Mouse (Mus musculus) layer of hippocampus, adult 11-12 months (tissue): Measurements from ENCODE around the gene Bmp7.

Experiments used
- DNase-seq: peaks from one replicate; pipeline ENCODE4 v3.0.0; 2022; ENCODE audit warnings: low spot score

Bmp7 gene

DNA sequence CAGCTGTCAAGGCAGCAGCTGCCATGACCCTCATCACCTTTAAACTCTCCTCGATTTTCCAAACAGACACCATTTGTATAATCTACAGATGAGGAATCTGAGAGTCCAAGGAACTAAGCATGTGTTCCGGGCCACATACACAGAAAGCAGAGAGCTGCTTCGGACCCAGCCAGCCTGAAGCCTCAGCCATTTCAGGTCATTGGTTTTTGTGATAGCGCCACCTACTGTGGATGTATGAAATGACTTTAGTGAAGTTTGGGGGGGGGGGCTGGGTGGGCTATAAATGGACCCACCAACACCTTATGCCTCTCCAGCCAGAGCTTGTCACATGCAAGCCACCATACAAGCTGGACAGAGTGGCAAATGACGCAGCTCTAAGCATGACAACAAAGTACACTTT, 8.9 kb upstream of the Bmp7 start:
- no peak for DNase-seq

- no peak for DNase-seq
These were observed 660 bp upstream of the Bmp7 start for GRCm38 (mm10) chr2:172940799-172941163.

DNA sequence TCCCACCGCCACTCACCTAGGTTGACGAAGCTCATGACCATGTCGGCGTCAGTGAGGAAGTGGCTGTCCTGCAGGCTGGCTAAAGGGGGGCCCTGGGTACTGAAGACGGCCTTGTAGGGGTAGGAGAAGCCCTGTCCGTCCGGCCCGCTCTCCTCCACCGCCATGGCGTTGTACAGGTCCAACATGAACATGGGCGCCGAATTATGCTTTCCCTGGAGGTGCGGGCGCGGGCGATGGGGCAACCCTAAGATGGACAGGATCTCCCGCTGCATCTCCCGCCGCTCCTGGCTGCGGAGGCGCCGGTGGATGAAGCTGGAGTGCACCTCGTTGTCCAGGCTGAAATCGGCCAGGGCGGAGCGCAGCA, 500 bp downstream of the Bmp7 start:
- DNase-seq: no peak

DNA sequence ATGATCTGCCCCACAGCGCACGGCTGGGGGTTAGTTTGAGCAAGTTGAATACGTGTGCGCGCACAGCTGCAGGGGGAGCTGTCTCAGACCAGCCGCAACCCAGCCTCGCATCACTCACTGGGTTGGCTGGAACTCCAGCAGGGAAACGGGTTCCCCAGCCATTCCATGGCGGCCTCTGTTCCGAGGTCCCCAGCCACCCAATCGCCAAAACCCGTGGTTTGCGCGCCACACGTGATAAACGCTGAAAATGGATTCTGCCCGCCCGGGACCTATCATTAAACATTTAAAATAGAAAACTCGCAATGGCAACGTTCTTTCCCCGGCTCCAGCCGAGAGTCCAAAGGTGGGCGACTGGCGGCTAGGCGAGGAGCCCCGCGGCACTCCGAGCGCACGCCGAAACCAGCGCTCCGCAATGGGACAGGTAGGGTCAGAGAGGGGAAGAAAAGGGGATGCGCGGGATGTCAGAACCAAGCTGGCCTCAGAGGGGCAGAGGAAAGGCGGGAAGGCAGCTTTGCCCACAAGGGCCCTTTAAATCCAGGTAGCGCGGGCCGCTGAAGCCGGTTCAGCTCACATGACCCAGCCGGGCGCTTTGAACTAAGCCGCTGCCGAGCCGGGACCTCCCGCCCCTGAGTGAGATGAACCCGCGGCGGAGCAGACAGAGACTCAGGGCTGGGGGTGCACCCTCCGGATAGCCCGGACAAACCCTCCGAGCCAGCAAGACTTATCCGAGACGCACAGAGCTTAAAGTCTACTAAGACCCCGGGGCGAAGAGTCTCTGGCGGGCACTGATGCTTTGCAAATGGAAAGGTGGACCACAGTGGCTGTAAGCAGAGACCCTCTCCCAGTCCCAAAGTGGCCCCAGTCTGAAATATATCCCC, 1.1 kb downstream of the Bmp7 start:
- DNase-seq: no peak

GRCm38 (mm10) chr2:172937326-172938190, 2.6 kb downstream of the Bmp7 start:
- no peak for DNase-seq

DNA sequence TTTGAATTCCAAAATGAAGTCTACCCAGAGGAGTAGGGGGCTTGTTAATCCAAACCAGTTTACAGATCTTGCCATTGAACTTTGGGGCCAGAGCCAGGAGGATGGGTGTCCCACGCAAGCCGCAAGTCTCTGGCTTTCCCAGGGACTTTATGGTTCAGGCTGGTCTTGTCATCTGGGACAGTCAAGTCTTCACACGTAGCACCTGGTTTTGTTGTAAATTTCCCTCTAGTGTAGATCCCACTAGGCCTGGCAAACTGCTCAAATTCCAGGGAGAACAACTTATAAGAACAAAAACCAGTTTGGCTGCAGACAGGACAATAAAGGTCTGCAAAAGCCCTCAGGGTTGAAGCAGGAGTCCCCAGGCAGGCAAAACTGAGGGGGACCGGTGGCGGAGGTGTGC, 3.3 kb downstream of the Bmp7 start:
- DNase-seq: no peak

DNA sequence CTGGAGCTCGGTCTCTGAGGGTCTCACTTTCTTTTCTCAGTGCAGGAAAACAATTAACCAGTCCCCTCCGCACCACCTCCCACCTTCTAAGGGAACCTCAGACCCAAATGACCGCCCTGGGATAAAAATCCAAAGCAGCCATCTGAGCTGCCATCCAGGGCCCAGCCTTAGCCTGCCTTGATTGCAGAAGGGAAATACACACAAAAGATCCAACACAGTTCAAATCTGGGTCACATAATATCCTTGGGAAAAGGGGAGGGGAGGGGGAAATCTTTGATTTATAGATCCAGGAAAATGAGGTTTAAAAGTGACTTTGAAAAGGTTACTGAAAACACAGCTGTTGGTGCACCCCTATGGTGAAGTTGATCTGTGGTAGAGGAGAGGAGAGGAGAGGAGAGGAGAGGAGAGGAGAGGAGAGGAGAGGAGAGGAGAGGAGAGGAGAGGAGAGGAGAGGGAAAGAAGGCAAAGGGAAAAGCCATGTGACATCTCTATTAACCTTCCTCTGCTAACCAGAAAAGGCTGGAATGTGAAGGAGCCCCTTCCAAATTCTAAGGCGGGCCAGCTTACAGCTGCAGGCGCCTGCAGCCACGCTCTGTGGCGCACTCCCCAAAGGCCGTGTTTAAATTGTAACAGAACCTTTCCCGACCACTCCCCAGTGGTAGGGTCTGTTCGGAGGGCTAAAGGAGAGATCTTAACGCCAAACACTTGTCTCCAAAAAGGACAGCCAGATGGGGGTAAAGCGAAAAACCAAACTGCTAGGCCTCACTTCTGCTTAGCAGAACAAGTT, 4.2 kb downstream of the Bmp7 start:
- no peak for DNase-seq

GRCm38 (mm10) chr2:172934891-172935740, 5.0 kb downstream of the Bmp7 start:
- DNase-seq: no peak

DNA sequence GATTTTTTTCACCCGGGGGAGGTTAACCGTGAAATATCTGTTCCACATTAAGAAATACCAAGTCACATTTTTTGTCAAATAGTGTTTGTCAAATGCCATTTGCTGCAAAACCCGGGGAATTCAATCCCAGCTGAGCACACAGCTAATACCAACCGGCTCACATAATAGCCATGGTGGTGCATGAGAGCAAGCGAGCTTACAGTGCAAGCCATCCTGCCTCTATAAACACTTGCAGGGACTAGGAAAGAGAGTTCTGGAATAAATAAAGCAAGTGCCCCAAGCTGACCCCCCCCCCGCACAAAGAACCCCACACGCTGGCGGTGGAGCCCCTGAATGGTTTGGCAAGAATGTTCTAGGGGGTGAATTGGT, 5.7 kb downstream of the Bmp7 start:
- no peak for DNase-seq

DNA sequence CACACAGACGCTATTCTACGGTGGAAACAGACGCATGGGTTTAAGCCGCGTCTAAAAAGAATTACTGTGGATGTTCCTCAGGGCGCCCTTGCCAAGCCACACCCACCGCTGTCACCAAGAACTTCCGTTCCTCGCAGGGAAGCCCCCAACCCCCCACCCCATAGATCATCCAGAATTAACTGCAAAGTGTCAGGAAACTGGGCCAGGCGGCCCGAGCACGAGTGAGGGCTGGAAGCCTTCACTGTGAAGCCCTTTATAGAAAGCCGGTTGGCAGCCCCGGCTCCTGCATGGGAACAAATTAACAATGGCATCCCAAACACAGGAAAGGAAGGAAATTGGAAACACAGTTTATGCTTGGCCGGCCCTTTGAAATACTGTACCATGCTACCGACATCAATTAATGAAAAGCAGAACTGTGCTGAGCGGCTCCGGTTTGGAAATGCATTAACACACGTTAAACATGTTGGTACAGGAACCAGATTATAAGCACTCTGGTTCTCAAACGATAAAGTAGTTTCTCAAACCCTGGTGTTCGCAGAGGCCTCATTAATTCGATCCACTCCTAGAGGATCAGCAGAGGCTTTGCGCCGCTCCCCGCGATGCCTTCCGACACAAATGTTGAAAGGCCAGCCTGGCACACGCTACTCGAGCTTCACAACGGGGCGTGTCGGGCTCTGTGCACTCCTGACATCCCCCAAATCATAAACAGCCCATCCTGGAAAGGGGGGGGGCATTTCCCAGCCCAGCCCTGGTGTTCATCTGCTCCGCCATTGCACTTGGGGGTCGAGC, 6.3 kb downstream of the Bmp7 start:
- no peak for DNase-seq

GRCm38 (mm10) chr2:172931137-172931898, 8.8 kb downstream of the Bmp7 start:
- no peak for DNase-seq

DNA sequence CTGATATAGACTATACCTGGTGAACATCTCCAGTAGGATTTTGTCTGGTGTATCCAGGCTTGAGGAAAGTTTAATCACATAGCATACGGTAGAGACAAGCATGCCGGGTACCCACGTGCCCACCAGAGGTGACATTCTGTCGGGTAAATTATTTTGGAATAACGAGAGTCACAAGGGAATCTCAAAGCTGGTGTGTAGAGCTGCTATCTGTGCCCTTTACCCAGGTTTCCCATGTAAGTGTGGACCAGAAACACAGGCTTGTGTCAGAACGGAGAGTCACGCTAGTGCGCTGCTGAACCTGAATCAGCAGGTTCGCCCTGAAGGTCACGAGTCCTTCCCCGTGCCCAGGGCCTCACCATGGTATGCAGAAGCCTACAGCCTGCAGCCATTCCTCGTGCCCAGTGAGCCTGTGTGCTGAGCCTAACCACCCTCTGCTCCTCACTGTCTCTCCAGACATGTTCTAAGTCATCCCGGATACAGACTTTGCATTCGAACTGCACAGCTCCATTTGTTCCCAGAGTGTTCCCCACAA, 10.2 kb downstream of the Bmp7 start:
- DNase-seq: no peak

GRCm38 (mm10) chr2:172927643-172928042, 12.5 kb downstream of the Bmp7 start:
- DNase-seq: no peak

- no peak for DNase-seq
These were observed 13.8 kb downstream of the Bmp7 start for GRCm38 (mm10) chr2:172926311-172926710.

DNA sequence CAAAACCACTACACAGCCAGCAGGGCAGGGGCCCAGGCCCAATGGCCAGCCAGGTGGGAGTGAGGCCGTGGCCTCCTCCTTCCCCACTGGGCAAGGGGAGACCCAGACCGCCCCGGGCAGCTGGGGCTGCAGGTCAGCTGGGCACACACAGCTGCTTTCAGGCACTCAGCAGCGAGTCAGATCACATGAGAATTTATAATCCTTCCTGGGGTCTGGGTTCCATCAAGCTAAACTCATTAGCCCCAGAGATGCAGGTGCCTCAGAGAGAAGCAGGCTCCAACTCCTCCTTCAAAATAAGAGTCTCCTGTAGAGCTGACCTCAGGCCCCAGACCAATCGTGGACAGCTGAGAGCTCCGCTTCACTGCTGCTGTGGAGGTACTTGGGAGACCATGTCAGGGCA, 15.2 kb downstream of the Bmp7 start:
- DNase-seq: no peak

- DNase-seq: no peak
These were observed 16.9 kb downstream of the Bmp7 start for GRCm38 (mm10) chr2:172923198-172923597.

DNA sequence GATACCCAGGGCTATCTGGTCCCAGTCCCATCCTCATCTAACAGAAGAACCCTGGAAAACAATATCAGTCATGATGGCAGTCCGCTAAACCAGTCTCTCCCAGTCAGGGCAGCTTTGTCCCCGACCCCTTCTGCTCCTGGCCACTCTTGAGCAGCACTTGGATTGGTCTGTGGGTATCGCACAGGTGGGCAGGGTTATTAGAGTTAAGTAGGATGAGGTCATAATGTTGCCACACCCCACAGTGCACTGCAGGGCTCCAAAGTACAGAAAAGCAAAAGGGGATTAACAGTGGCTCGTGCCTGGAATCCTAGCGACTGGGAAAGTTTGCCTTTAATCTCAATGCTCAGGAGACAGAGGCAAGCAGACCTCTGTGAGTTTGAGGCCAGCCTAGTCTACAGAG, 17.5 kb downstream of the Bmp7 start:
- DNase-seq: no peak

DNA sequence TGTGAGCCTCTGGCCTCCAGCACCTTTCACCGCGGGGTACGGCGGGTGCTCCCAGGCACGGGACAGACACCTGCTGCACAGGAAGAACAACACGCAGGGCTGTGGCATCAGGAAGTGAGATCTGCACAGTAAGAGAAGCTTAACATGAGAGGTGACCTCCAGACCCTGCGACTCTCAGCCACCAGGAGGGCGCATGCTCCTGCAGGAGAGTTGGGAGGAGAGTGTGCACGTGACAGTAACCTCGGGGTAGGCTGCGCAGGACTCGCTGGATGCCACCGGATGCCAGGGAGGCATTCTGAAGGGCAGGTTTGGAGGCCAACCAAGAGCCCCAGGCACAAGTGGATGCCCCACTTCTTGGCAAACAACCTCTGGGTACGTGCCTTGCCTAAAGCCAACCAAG, 26.1 kb downstream of the Bmp7 start:
- DNase-seq: no peak

DNA sequence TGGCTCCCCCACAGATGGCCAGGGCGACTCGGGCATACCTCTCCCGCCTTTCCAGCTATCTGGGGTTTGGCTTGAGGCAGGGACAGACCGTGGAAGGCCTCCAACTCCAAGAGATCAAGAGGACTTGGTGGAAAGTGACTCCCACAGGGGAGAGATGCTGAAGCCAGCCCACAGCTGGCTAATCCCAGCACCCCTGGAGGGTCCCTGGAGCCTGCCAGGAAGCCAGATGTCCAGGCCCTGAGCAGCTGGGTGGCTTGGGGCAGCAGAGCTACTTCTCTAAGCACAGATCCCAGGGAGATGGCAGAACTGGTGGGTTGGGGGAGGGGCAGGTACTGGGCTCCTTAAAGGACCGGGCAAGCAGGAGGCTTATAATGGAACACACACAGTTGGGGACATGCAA, 28.4 kb downstream of the Bmp7 start:
- no peak for DNase-seq

- DNase-seq: no peak
These were observed 29.0 kb downstream of the Bmp7 start for GRCm38 (mm10) chr2:172911157-172911556.
